Mouse (Mus musculus) erythroblast, embryonic 14.5 days (primary cell): ENCODE measurements around the gene 4930579F01Rik.

Experiments used
- GATA1 ChIP-seq: IDR thresholded peaks from 2 replicates; pipeline ENCODE4 v1.6.1; 2012; ENCODE audit warnings: low read length, inconsistent platforms, mixed read lengths
- TAL1 ChIP-seq: IDR thresholded peaks from 3 replicates; pipeline ENCODE4 v1.6.1; 2012; ENCODE audit warnings: low read length, inconsistent platforms, mixed read lengths

GRCm38 (mm10) chr3:138227782-138228181 is 34.2 kb upstream of the 4930579F01Rik start:
- TF ChIP-seq GATA1 (no peak), TAL1 (no peak)
